9 mouse cellular contexts compared by ENCODE assay signal in the genomic region with DNA sequence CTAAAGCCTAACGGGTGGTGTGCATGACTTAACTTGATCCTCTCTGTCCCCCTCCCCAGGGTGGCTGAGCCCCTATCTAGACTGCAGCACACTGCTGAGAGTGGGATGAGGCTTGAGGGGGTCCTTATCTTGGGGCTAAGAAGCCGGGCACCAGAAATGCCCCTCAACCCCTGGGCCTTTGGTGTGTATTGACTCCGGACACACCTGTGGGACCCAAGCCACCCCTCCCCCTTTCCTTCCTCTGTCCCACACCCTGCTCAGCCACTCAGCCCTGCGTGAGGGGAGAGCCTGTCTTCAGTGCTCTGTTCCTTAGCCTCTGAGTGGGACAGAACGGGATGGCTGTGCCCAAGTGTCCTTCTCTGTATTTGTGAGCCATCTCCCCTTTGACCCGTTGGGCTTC. TPM values are rescaled to one million over a fixed set of nuclear protein-coding genes. Genes with fewer than 3 reads are reported as not detected.
A peak's percentile ranks its signal among the peaks of the same experiment; 100 is the strongest.
DNase-seq lines count a peak whose midpoint lies in the region; ATAC-seq and TF ChIP-seq lines count a peak whose summit lies in the region.
"Had no signal": no experiment of that assay in that cellular context is flagged by ENCODE, and none has a peak within 500 bp of the region (broad histone marks: within the 10 kb centered on the region; RNA-seq: fewer than 3 reads in every experiment).

No protein-coding gene starts in this region.

- no peaks in the 10 kb centered on the region for H3K9me3 ChIP-seq in lung, embryonic 15.5 days
- no peaks in the 10 kb centered on the region for H3K9me3 ChIP-seq in heart, embryonic 14.5 days (ENCODE audit: control insufficient read depth, low read length)
- no peaks in the 10 kb centered on the region for H3K9me3 ChIP-seq in limb, embryonic 14.5 days (ENCODE audit: control insufficient read depth, low read length)
- H3K9me3 ChIP-seq in stomach, embryonic 15.5 days: no peaks in the 10 kb centered on the region

- H3K9ac ChIP-seq in lung, embryonic 15.5 days: peak overlapping the region; percentile 17; the same call in 1 of the 2 replicates
- peak overlapping the region; percentile 72 for H3K9ac ChIP-seq in heart, embryonic 14.5 days (ENCODE audit: low read length)
- peak overlapping the region; percentile 16; the same call in 1 of the 2 replicates for H3K9ac ChIP-seq in limb, embryonic 14.5 days (ENCODE audit: low read depth, low read length, severe bottlenecking)
- H3K9ac ChIP-seq in stomach, embryonic 15.5 days: no peak overlapping the region

- H3K36me3 ChIP-seq in lung, embryonic 15.5 days: peaks cover under 1% of the 10 kb centered on the region; the same call in 1 of the 2 replicates
- peaks cover 3% of the 10 kb centered on the region for H3K36me3 ChIP-seq in heart, embryonic 14.5 days (ENCODE audit: control insufficient read depth, insufficient read depth, low read length)
- peaks cover 6% of the 10 kb centered on the region for H3K36me3 ChIP-seq in limb, embryonic 14.5 days (ENCODE audit: control insufficient read depth, insufficient read depth, low read length)
- 0 out of 2 replicates have a peak, but pooled peaks cover 2% of the 10 kb centered on the region for H3K36me3 ChIP-seq in stomach, embryonic 15.5 days

- DNase-seq in lung, postnatal 4 days: no peak
- DNase-seq in limb, embryonic 14.5 days (ENCODE audit: low spot score): no peak
- no peak for DNase-seq in urinary bladder, postnatal 25 days (ENCODE audit: low spot score)
- DNase-seq in gastrocnemius, postnatal 25 days: no peak
- no peak for DNase-seq in spleen, postnatal 4 days (ENCODE audit: low spot score in 2 of 2)

- H3K27me3 ChIP-seq in lung, embryonic 15.5 days: no peaks in the 10 kb centered on the region
- H3K27me3 ChIP-seq in heart, embryonic 14.5 days (ENCODE audit: control insufficient read depth, insufficient read depth, low read length): no peaks in the 10 kb centered on the region
- no peaks in the 10 kb centered on the region for H3K27me3 ChIP-seq in limb, embryonic 14.5 days (ENCODE audit: control insufficient read depth, insufficient read depth, low read length)
- no peaks in the 10 kb centered on the region for H3K27me3 ChIP-seq in stomach, embryonic 15.5 days (replicated peaks)

- H3K4me1 ChIP-seq in lung, embryonic 15.5 days: peaks cover 42% of the 10 kb centered on the region
- peaks cover 16 to 42% of the 10 kb centered on the region in 2 experiments for H3K4me1 ChIP-seq in heart, embryonic 14.5 days (ENCODE audit: control insufficient read depth in 2 of 2, insufficient read depth in 2 of 2, low read length in 2 of 2)
- H3K4me1 ChIP-seq in limb, embryonic 14.5 days (ENCODE audit: control insufficient read depth, insufficient read depth, low read length): peaks cover 8% of the 10 kb centered on the region; the same call in 1 of the 2 replicates
- peaks cover 33% of the 10 kb centered on the region for H3K4me1 ChIP-seq in stomach, embryonic 15.5 days

- peak; percentile 28 for ATAC-seq in lung, embryonic 15.5 days (ENCODE audit: borderline replicate concordance, extremely low read depth, low FRiP score, low TSS enrichment)
- ATAC-seq in heart, embryonic 14.5 days (ENCODE audit: insufficient number of reproducible peaks, insufficient read depth, low FRiP score, low read depth): peak; percentile 6; the same call in 1 of the 2 replicates
- no peak for ATAC-seq in limb, embryonic 14.5 days (ENCODE audit: low FRiP score, low read depth)
- no peak for ATAC-seq in stomach, embryonic 15.5 days (ENCODE audit: insufficient read depth, low FRiP score, low read depth)

- TF ChIP-seq POLR2A in limb, embryonic 14.5 days (IDR thresholded peaks at IDR 0.05; ENCODE audit: borderline replicate concordance, extremely low read depth, insufficient read depth, insufficient read length): no peak

- H3K4me3 ChIP-seq in lung, embryonic 15.5 days: peak overlapping the region; percentile 35
- peak overlapping the region; percentile 43 to 50 for H3K4me3 ChIP-seq in heart, embryonic 14.5 days (ENCODE audit: control insufficient read depth in 1 of 2, insufficient read depth in 1 of 2, low read depth in 1 of 2, low read length in 2 of 2)
- peak overlapping the region; percentile 7; the same call in 1 of the 2 replicates for H3K4me3 ChIP-seq in limb, embryonic 14.5 days (replicated peaks; ENCODE audit: low read length)
- H3K4me3 ChIP-seq in stomach, embryonic 15.5 days (replicated peaks): peak overlapping the region; percentile 27

- peak overlapping the region; percentile 65 for H3K27ac ChIP-seq in lung, embryonic 15.5 days
- peak overlapping the region; percentile 84 to 86 for H3K27ac ChIP-seq in heart, embryonic 14.5 days (replicated peaks in 1 of 2; ENCODE audit: control insufficient read depth in 1 of 2, insufficient read depth in 1 of 2, low read depth in 2 of 2, low read length in 2 of 2)
- no peak overlapping the region for H3K27ac ChIP-seq in limb, embryonic 14.5 days (replicated peaks; ENCODE audit: low read depth, low read length)
- H3K27ac ChIP-seq in stomach, embryonic 15.5 days: peak overlapping the region; percentile 48; the same call in 1 of the 2 replicates

- peak overlapping the region; percentile 44 for H3K4me2 ChIP-seq in lung, embryonic 15.5 days
- peak overlapping the region; percentile 43 for H3K4me2 ChIP-seq in heart, embryonic 14.5 days (ENCODE audit: low read length)
- no peak overlapping the region for H3K4me2 ChIP-seq in limb, embryonic 14.5 days (replicated peaks; ENCODE audit: low read depth, low read length, severe bottlenecking)
- peak overlapping the region; percentile 19; the same call in 1 of the 2 replicates for H3K4me2 ChIP-seq in stomach, embryonic 15.5 days

- WGBS in lung, embryonic 15.5 days: 45% methylated on average over 6 of the region's 6 CpGs
- 41% methylated on average over 6 of the region's 6 CpGs for WGBS in heart, embryonic 14.5 days
- 54% methylated on average over 6 of the region's 6 CpGs for WGBS in limb, embryonic 14.5 days
- 56% methylated on average over 6 of the region's 6 CpGs for WGBS in stomach, embryonic 15.5 days

RNA-seq across cellular contexts. Expression of a gene that starts 18.8 kb away (rescaled TPM):
- polyA plus RNA-seq in lung, embryonic 15.5 days (2015; fragmentation: Nextera tagmentation; extraction: Ambion mirVana): 1.1 and 1.5 TPM in 2 replicates
- polyA plus RNA-seq in heart, embryonic 14.5 days (2014; fragmentation: Nextera tagmentation; extraction: Ambion mirVana): 0.34 and 0.43 TPM in 2 replicates
- 5.6 and 6.0 TPM in 2 replicates for polyA plus RNA-seq in limb, embryonic 14.5 days (2012; rRNA removed)
- 1.0 TPM in 2 replicates for polyA plus RNA-seq in limb, embryonic 14.5 days (2014; fragmentation: Nextera tagmentation; extraction: Ambion mirVana)
- 0.84 and 1.4 TPM in 2 replicates for polyA plus RNA-seq in stomach, embryonic 15.5 days (2015; fragmentation: Nextera tagmentation; extraction: Ambion mirVana)
- 1 to 10 TPM; 1.2 TPM for total RNA-seq in gastrocnemius, postnatal 25 days (2021)
- total RNA-seq: monocyte, adult 5-6 weeks had no signal

RNA-seq across cellular contexts. Expression of a gene that starts 24.6 kb away (rescaled TPM):
- polyA plus RNA-seq in lung, embryonic 15.5 days (2015; fragmentation: Nextera tagmentation; extraction: Ambion mirVana): 18.9 and 22.3 TPM in 2 replicates
- polyA plus RNA-seq in heart, embryonic 14.5 days (2014; fragmentation: Nextera tagmentation; extraction: Ambion mirVana): 8.5 and 8.6 TPM in 2 replicates
- polyA plus RNA-seq in limb, embryonic 14.5 days (2012; rRNA removed): 25.0 and 36.2 TPM in 2 replicates
- polyA plus RNA-seq in limb, embryonic 14.5 days (2014; fragmentation: Nextera tagmentation; extraction: Ambion mirVana): 14.1 and 16.9 TPM in 2 replicates
- polyA plus RNA-seq in stomach, embryonic 15.5 days (2015; fragmentation: Nextera tagmentation; extraction: Ambion mirVana): 11.9 and 13.2 TPM in 2 replicates
- 1 to 10 TPM; 5.0 to 6.5 TPM for total RNA-seq in gastrocnemius, postnatal 25 days (2021)

RNA-seq across cellular contexts. Expression of a gene that starts 55.2 kb away (rescaled TPM):
- 11.4 and 13.4 TPM in 2 replicates for polyA plus RNA-seq in lung, embryonic 15.5 days (2015; fragmentation: Nextera tagmentation; extraction: Ambion mirVana)
- 0.63 and 0.76 TPM in 2 replicates for polyA plus RNA-seq in heart, embryonic 14.5 days (2014; fragmentation: Nextera tagmentation; extraction: Ambion mirVana)
- 1.7 TPM in 2 replicates for polyA plus RNA-seq in limb, embryonic 14.5 days (2012; rRNA removed)
- polyA plus RNA-seq in limb, embryonic 14.5 days (2014; fragmentation: Nextera tagmentation; extraction: Ambion mirVana): 1.4 and 1.7 TPM in 2 replicates
- polyA plus RNA-seq in stomach, embryonic 15.5 days (2015; fragmentation: Nextera tagmentation; extraction: Ambion mirVana): 15.9 and 19.2 TPM in 2 replicates
- total RNA-seq in gastrocnemius, postnatal 25 days (2021): under 1 TPM; 0.23 to 0.38 TPM

RNA-seq across cellular contexts. Expression of a gene that starts 57.8 kb away (rescaled TPM):
- polyA plus RNA-seq in lung, embryonic 15.5 days (2015; fragmentation: Nextera tagmentation; extraction: Ambion mirVana): 29.4 and 31.1 TPM in 2 replicates
- polyA plus RNA-seq in heart, embryonic 14.5 days (2014; fragmentation: Nextera tagmentation; extraction: Ambion mirVana): 16.2 and 16.8 TPM in 2 replicates
- 28.5 and 33.4 TPM in 2 replicates for polyA plus RNA-seq in limb, embryonic 14.5 days (2012; rRNA removed)
- 25.9 and 32.2 TPM in 2 replicates for polyA plus RNA-seq in limb, embryonic 14.5 days (2014; fragmentation: Nextera tagmentation; extraction: Ambion mirVana)
- 30.8 and 32.9 TPM in 2 replicates for polyA plus RNA-seq in stomach, embryonic 15.5 days (2015; fragmentation: Nextera tagmentation; extraction: Ambion mirVana)
- total RNA-seq in gastrocnemius, postnatal 25 days (2021): 1 to 10 TPM; 9.6 TPM

RNA-seq across cellular contexts. Expression of a gene that starts 58.6 kb away (rescaled TPM):
- polyA plus RNA-seq in lung, embryonic 15.5 days (2015; fragmentation: Nextera tagmentation; extraction: Ambion mirVana): 0.40 and 0.42 TPM in 2 replicates
- polyA plus RNA-seq in heart, embryonic 14.5 days (2014; fragmentation: Nextera tagmentation; extraction: Ambion mirVana): 0.09 and 0.20 TPM in 2 replicates
- 1.0 and 1.7 TPM in 2 replicates for polyA plus RNA-seq in limb, embryonic 14.5 days (2012; rRNA removed)
- polyA plus RNA-seq in limb, embryonic 14.5 days (2014; fragmentation: Nextera tagmentation; extraction: Ambion mirVana): 0.93 and 1.3 TPM in 2 replicates
- 0.28 and 0.31 TPM in 2 replicates for polyA plus RNA-seq in stomach, embryonic 15.5 days (2015; fragmentation: Nextera tagmentation; extraction: Ambion mirVana)
- total RNA-seq in gastrocnemius, postnatal 25 days (2021): under 1 TPM; 0.84 to 0.86 TPM
- total RNA-seq: monocyte, adult 5-6 weeks had no signal

Comparison
In these comparisons a context has a peak if more than half of its experiments do, and no peak if none do; other contexts are left out.
1. ATAC-seq: peak in lung, embryonic 15.5 days (single experiment) and heart, embryonic 14.5 days (single experiment); none in limb, embryonic 14.5 days (single experiment) and stomach, embryonic 15.5 days (single experiment).
2. Peak in every context shown above with its lines, with median percentiles within 50 percentile points of each other: H3K4me3 ChIP-seq.